Mouse (Mus musculus) spleen, adult 2 months (tissue): Measurements from ENCODE around the gene Cd164. TPM values are rescaled to one million over a fixed set of nuclear protein-coding genes. Genes with fewer than 3 reads are reported as not detected.

ENCODE experiments used
- DNase-seq, 2 experiments: peaks; one replicate each; pipeline versions ENCODE4 v3.0.0 to v3.0.0-alpha.2; 2012 to 2021; ENCODE audit warnings: low spot score in 2 of 2, low read depth in 1 of 2
- H3K27ac ChIP-seq: fragments of 200-500 bp; 2 replicates; pipeline ENCODE4 v1.5.1; 2012; ENCODE audit warnings: low read length, inconsistent platforms; ENCODE audit not compliant: insufficient read depth
- H3K27me3 ChIP-seq: fragments of 200-500 bp; 2 replicates; pipeline ENCODE4 v1.6.1; 2012; ENCODE audit warnings: mild to moderate bottlenecking, moderate library complexity, low read length, inconsistent platforms; ENCODE audit not compliant: control insufficient read depth, insufficient read depth
- H3K36me3 ChIP-seq: fragments of 200-500 bp; 2 replicates; pipeline ENCODE4 v1.6.1; 2012; ENCODE audit warnings: mild to moderate bottlenecking, low read length, inconsistent platforms; ENCODE audit not compliant: control insufficient read depth, insufficient read depth
- H3K4me1 ChIP-seq: fragments of 200-500 bp; 2 replicates; pipeline ENCODE4 v1.6.1; 2011; ENCODE audit warnings: inconsistent platforms; ENCODE audit not compliant: control insufficient read depth, insufficient read depth, insufficient read length
- H3K4me3 ChIP-seq: fragments of 200-500 bp; 2 replicates; pipeline ENCODE4 v1.5.1; 2011; ENCODE audit warnings: mild to moderate bottlenecking, inconsistent platforms; ENCODE audit not compliant: insufficient read depth, insufficient read length; ENCODE audit errors: extremely low read depth
- CTCF ChIP-seq: fragments of 200-500 bp; IDR thresholded peaks from 2 replicates; pipeline ENCODE4 v1.5.1; 2011; ENCODE audit warnings: mild to moderate bottlenecking, inconsistent platforms; ENCODE audit not compliant: insufficient read depth, insufficient read length, insufficient replicate concordance; ENCODE audit errors: extremely low read depth
- POLR2A ChIP-seq: fragments of 200-500 bp; IDR thresholded peaks from 2 replicates; pipeline ENCODE4 v1.6.1; 2011; ENCODE audit warnings: low read depth, low read length, inconsistent platforms
- WGBS: fragments of 180-500 bp; shearing (Covaris S2); methylation state at CpG from one replicate; pipeline ENCODE4 v1.1.7; 2018; 5-methylcytosine and 5-hydroxymethylcytosine counted together
- polyA plus RNA-seq: library from polyadenylated mRNA; depleted of rRNA; stranded (reverse); fragments of >200 nt; gene quantifications from 2 replicates; pipeline ENCODE4 v1.2.3, GENCODE M21; 2012

The Cd164 gene
- polyA plus RNA-seq, 1 experiment, result 76.3 TPM

DNA sequence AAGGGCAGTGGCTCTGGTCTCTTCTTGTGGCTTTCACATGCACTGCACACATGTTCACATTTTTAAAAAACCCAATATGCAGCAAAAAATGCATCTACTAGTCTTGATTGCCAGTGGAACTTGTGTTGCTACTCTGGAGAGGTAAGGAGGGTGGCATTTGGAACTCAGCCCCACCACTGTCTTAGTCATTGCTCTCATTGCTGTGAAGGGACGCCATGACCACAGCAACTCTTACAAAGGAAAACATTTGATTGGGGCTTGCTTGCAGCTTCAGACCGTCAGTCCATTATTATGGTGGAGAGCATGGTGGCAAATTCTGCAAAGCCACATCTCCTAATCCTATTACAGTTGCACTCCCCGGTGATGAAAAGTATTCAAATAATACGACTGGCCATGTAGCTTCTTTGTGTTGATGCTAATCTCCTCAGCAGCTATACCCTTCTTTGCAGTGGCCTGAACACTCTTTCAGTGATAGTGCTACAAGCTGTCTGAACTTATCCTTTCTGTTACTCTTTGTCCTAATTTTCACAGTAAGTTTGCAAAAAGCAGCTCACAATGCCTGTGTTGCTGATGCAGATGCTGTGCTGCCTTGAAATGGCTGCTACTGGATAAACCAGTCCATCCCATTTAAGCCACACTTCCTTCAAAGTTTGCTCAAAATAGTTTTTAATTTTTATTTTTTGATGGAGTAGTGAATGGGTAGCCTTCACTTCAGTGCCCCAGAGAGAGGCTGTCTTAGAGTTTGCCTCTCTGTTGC, 18.2 kb downstream of the Cd164 start:
- H3K4me3 ChIP-seq, result no peak overlapping the region
- H3K36me3 ChIP-seq, result peaks cover 6% of the 10 kb centered on the region
- TF ChIP-seq POLR2A, result no peak
- no peak for TF ChIP-seq CTCF
- no peaks in the 10 kb centered on the region for H3K27me3 ChIP-seq
- 93% methylated on average over 4 of the region's 4 CpGs for WGBS
- no peaks in the 10 kb centered on the region for H3K4me1 ChIP-seq
- no peak for DNase-seq
- no peak overlapping the region for H3K27ac ChIP-seq

GRCm38 (mm10) chr10:41537983-41538330, 18.7 kb downstream of the Cd164 start:
- TF ChIP-seq CTCF (no peak), POLR2A (no peak)
- H3K4me3 ChIP-seq, result no peak overlapping the region
- no peak for DNase-seq
- H3K36me3 ChIP-seq, result peaks cover 2% of the 10 kb centered on the region; the same call in 1 of the 2 replicates
- no peak overlapping the region for H3K27ac ChIP-seq
- 93% methylated on average over 3 of the region's 3 CpGs for WGBS
- no peaks in the 10 kb centered on the region for H3K4me1 ChIP-seq
- no peaks in the 10 kb centered on the region for H3K27me3 ChIP-seq

DNA sequence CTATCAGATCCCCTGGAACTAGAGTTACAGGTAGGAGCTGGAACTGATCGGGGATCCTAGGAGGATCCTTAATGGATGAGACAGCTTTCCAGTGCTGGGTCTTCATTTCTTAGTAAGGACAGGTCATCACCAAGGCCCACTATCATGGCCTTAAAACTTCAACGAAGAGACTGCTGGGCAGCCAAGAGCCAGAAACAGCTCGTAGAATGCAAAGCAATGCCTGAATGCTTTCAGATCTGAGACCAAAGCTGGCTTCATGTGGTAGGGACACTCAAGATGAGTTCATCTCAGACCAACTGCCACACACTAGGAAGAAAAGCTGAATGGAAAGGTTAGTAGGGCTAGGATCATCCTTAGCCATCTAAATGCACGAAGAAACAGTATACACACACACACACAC, 19.8 kb downstream of the Cd164 start:
- TF ChIP-seq POLR2A (no peak), CTCF (no peak)
- no peak overlapping the region for H3K27ac ChIP-seq
- H3K36me3 ChIP-seq, result peaks cover 2% of the 10 kb centered on the region; the same call in 1 of the 2 replicates
- no peaks in the 10 kb centered on the region for H3K27me3 ChIP-seq
- no peak for DNase-seq
- WGBS, result 90% methylated on average over 4 of the region's 4 CpGs
- no peak overlapping the region for H3K4me3 ChIP-seq
- no peaks in the 10 kb centered on the region for H3K4me1 ChIP-seq

- Histone ChIP-seq H3K27me3 (no peaks in the 10 kb centered on the region), H3K27ac (no peak overlapping the region), H3K36me3 (no peaks in the 10 kb centered on the region; the same call in 1 of the 2 replicates), H3K4me3 (no peak overlapping the region), H3K4me1 (peaks cover 4% of the 10 kb centered on the region; the same call in 1 of the 2 replicates)
- no peak for DNase-seq
- no peak for TF ChIP-seq CTCF
- no peak for TF ChIP-seq POLR2A
- WGBS, result 96% methylated on average over 6 of the region's 6 CpGs
These were observed 22.8 kb downstream of the Cd164 start for GRCm38 (mm10) chr10:41542057-41542456.

GRCm38 (mm10) chr10:41543439-41543838, 24.2 kb downstream of the Cd164 start:
- Histone ChIP-seq H3K27ac (no peak overlapping the region), H3K4me1 (peaks cover 4% of the 10 kb centered on the region; the same call in 1 of the 2 replicates), H3K36me3 (no peaks in the 10 kb centered on the region), H3K27me3 (no peaks in the 10 kb centered on the region), H3K4me3 (no peak overlapping the region)
- DNase-seq, result no peak
- TF ChIP-seq POLR2A (no peak), CTCF (no peak)
- WGBS, result 72% methylated on average over 4 of the region's 4 CpGs

- TF ChIP-seq CTCF (no peak), POLR2A (no peak)
- Histone ChIP-seq H3K27me3 (no peaks in the 10 kb centered on the region), H3K4me3 (no peak overlapping the region), H3K27ac (no peak overlapping the region), H3K36me3 (no peaks in the 10 kb centered on the region), H3K4me1 (peaks cover 4% of the 10 kb centered on the region; the same call in 1 of the 2 replicates)
- 72% methylated on average over 2 of the region's 2 CpGs for WGBS
- no peak for DNase-seq
These were observed 24.6 kb downstream of the Cd164 start for GRCm38 (mm10) chr10:41543844-41544243.
